Mouse (Mus musculus) ovary, postnatal 36 days (tissue): ENCODE measurements at regions not wholly inside any gene's neighbourhood (a gene's known extent, or its start where the extent isn't known, plus 50 kb on each side); places are given as distances from the start of the nearest gene placed in this dataset.

Source experiments
- DNase-seq: peaks from one replicate; pipeline ENCODE4 v3.0.0; 2022; ENCODE audit warnings: low spot score, mixed read lengths

- no peak for DNase-seq
Observed at GRCm38 (mm10) chr10:118711529-118711928, 158.5 kb downstream of the Dyrk2 start.

GRCm38 (mm10) chr10:118711951-118712350 is 158.1 kb downstream of the Dyrk2 start:
- DNase-seq = no peak

DNA sequence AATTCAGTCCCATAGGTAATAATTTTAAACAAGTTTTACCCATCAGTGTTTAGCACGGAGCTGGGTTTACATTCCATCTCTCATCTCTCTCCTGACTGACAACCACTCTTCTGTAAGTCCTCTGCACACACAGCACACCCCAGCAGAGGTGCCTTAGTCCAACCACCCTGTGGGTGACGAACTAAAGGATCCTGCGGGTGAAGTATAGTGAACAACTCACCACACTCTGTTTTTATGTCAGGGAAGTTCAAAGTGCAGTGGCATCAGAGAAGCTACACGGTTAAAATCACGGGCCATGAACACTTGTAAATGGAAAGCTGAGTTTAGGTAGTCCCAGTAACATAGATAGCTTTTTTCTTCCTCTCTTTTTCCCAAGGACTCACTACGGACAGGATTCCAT is 157.1 kb downstream of the Dyrk2 start:
- no peak for DNase-seq

DNA sequence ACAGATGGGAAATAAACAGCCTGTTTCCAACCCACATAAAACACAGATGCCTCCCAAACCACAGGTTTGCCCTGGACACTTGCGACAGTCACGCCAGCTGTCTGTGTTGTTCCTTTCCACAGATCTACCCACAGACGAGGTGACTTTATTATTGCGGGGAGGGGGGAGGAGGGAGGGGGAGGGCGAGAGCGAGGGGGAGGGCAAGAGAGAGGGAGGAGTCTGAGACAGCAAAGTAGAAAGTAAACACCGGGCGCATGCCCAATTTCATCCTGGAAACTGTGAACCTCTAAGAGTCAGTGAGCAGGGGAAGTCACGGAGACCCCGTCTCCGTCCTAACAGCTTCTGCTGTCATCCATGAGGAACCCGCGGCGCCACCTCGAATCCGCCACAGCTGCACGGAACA is 155.8 kb downstream of the Dyrk2 start:
- DNase-seq = peak; percentile 11

DNA sequence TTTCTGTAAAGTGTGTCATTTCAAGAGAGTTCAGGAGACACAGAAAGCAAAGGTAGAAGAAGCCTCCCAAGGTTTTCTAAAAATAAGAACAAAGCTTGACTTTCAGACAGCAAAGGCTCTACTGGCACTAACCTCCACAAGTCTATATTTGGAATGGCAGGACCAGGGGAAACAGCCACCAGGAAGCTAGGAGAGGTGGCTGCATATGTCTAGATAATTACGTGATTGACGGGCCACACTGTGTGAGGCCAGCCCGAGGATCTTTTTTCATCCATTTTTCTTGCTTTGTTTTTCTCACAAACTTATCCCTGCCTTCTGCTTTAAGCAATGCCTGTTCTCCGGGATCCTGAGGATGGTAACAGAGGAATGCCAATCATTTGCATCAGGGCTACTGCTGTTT is 155.4 kb downstream of the Dyrk2 start:
- DNase-seq = no peak

GRCm38 (mm10) chr10:118720630-118721029 is 149.4 kb downstream of the Dyrk2 start:
- DNase-seq = no peak

DNA sequence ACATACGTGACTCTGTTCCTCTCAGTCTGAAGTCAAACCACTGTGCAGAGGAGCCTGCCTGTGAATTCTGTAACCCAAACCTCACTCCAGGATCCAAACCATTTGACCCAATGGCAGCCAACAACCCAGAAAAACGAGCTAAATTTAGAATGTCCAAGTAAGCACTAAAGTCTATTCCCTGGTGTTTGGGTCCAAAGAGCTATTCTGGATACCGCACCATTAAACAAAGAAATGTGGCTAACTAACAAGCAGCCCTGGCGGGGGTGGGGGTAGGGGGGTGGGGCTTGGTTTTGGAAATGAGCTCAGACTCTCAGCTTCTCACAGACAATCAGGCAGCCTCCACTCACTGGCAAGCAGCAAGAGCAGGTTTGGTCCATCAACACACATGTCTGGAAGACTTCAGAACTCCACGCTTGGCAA is 147.9 kb downstream of the Dyrk2 start:
- no peak for DNase-seq

DNA sequence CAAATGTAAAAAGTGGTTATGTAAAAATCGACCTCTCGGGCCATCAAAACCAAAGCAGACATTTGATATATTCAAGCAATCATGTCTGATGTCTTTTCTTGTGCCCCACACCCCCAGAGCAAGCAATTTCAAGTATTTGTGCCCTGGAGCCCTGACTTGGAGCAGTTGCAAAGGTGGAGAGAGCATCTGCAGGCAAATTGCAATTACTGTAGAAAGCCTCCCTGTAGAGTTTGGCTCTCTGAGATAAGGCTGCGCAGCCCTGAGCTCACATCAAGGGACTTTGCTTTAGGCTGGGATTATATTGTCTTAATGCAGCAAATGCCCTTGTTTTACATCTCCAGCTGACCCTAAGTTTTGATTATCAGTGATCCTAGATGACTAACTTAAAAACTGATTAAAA is 147.3 kb downstream of the Dyrk2 start:
- no peak for DNase-seq

DNA sequence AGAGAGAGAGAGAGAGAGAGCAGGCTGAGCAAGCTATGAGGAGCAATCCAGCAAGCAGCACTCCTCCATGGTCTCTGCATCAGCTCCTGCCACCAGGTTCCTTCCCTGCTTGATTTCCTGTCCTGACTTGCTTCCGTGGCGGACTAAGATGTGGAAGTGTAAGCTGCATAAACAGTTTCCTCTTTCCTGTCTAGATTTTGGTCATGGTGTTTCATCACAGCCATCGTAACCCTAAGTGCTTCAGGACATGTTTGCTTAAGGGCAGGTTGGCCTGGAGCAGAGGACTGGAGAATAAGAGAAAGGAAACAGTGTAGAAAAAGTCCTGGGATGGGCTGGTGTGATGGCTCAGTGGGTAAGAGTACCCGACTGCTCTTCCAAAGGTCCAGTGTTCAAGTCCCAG is 133.9 kb downstream of the Dyrk2 start:
- DNase-seq = no peak

GRCm38 (mm10) chr10:118737064-118737463 is 132.9 kb downstream of the Dyrk2 start:
- DNase-seq = no peak

DNA sequence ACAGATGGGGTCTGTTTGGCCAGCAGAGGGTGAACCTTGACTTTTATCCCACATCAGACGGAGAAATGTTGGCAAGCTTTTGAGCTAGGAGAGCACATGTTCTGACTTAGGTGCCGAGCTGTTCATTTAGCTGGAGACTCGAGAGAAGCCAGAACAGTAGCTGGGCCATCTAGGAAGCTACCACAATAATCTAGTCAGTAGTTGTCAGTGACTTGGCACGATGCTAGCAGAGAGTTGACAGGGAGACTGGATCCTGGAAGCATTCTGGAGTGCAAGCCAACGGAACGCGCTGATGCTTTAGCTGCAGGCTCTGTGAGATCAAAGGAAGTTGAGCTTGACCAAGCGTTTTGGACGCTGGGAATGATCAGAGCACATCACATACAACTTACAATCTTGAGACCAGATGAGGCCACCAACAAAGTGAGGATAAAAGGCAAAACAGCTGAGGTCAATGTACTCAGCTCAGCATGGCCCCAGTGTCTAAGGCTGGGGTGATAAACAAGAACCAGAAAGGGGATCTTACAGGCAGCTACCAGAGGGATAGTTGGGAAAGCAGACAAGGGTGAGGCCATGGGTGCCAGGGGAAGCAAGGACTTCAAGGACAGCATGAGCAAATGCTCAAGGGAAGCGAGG is 130.0 kb downstream of the Dyrk2 start:
- DNase-seq = no peak

DNA sequence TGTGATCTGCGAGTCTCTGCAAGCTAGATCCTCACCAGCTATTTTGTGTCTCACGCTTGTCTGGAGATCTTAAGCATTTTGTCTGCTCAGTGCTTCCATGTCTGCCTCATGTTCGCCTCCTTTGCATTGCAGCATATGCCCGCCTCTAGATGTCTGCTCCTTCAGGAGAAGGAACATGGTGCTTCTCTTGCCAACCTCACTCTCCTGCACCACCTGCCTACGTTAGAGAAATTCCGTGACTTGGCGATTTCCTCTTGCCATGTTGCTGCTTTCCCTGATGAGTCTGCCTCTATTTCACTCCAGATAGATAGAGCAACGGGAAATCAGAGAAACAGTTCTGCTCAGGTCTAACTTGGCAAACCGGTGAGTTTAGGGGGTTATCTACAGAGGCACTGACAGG is 126.2 kb downstream of the Dyrk2 start:
- no peak for DNase-seq

- no peak for DNase-seq
Observed at GRCm38 (mm10) chr10:118746719-118747395, 123.2 kb downstream of the Dyrk2 start.

- DNase-seq = no peak
Observed at GRCm38 (mm10) chr10:118749039-118749438, 121.0 kb downstream of the Dyrk2 start.

DNA sequence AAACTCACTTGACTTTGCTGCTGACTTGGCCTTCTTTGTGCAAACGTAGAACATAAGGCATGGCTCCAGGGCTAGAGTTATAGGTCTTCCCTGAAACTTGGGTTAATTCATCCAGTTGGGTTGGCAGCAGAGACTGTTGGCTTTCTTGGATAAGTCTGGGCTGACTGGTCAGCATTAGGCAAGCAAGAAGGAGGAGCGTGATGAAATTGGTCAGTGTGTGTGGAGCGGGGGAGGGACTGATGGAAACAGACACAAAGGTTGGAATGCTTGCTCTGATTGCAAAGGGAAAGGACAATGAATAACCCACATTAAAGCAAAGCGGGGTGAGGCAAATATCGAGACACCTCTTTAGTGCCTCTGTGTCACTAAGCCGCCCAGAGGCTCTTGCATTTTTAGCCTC is 120.3 kb downstream of the Dyrk2 start:
- no peak for DNase-seq

DNA sequence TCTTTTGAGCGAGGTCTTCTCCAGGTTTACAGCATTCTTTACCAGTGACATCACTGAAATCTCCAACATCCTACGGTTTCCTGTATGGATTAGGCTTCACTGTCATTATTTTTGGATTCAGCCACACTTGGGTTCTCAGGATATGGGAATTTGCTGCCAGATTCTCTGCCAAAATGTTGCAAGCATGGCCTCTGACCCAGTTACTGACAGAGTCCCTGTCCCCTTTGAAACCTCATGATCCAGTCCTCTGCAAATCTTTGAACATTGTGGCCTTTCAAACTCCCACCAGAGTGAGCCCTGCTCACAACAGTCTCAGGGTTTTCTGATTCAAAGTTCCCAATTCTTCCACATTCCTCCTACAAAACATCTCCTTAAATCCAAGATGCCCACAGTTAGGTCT is 118.9 kb downstream of the Dyrk2 start:
- no peak for DNase-seq

GRCm38 (mm10) chr10:118753061-118753775 is 116.8 kb downstream of the Dyrk2 start:
- no peak for DNase-seq

DNA sequence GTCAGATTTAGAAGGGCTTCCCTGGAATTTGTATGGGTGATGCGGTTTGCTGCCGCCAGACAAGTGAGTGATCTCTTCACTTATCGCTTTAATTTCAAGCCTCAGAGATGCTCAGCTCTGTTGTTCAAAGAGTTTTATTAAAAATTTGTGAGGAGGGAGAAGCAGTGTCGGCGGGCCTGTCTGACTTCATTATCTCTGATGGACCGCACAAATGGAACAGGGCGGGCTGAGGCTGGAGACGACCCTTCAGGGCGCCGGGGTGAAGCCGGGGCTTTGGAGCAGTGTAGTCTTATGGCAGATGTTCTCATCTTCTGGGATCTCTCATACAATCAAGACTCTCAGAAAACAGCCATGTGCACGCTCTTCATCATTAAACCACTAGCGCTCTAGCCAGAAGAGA is 115.2 kb downstream of the Dyrk2 start:
- no peak for DNase-seq

GRCm38 (mm10) chr10:118758825-118759471 is 111.1 kb downstream of the Dyrk2 start:
- peak; percentile 66 for DNase-seq

GRCm38 (mm10) chr10:118760441-118760840 is 109.6 kb downstream of the Dyrk2 start:
- no peak for DNase-seq

GRCm38 (mm10) chr10:118761101-118761868 is 108.7 kb downstream of the Dyrk2 start:
- peak; percentile 26 for DNase-seq

DNA sequence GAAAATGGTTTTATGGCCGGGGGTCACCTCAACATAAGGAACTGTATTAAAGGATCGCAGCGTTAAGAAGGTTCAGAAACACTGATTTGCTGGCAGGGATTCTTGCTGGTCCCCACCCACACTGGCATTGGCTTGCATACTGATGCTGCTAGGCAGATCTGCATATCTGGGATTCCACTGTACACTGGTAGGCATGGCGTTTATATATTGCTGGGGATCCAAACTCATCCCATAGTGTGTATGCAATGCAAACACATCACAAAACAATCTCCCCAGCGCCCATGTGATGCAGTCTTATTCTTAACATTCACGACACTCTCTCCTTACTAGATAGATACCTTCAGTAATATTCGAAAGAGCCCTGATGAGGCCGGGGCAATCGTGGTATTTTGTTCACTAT is 105.0 kb downstream of the Dyrk2 start:
- no peak for DNase-seq
